8 mouse cellular contexts compared by ENCODE assay signal in genomic region chr9:59679678-59680533, GRCm38 (mm10). TPM values are rescaled to one million over a fixed set of nuclear protein-coding genes. Genes with fewer than 3 reads are reported as not detected.
DNase-seq lines count a peak whose midpoint lies in the region; ATAC-seq and TF ChIP-seq lines count a peak whose summit lies in the region.

TSS of gene Gramd2 (plus strand) at chr9:59680144.

- no peaks in the 10 kb centered on the region for H3K27me3 ChIP-seq in hindbrain, postnatal 0 days (ENCODE audit: insufficient read depth, low read length)

- peak within 1 kb of the TSS; percentile 61 for H3K9ac ChIP-seq in hindbrain, postnatal 0 days (replicated peaks; ENCODE audit: low read length)

- H3K4me1 ChIP-seq in hindbrain, postnatal 0 days (ENCODE audit: insufficient read depth, low read length), result peaks cover 4% of the 10 kb centered on the region; the same call in 1 of the 2 replicates

- DNase-seq in adrenal gland, adult 18-20 months (ENCODE audit: low spot score in 2 of 2), result peak; percentile 69 to 75
- DNase-seq in cerebellum, postnatal 25 days, result peak; percentile 87 to 93
- DNase-seq in gastrocnemius, adult 2 months, result peak; percentile 90
- peak; percentile 90 for DNase-seq in hindbrain, postnatal 0 days (ENCODE audit: low spot score)
- peak; percentile 76 to 77 for DNase-seq in left cerebral cortex, postnatal 36 days (ENCODE audit: low spot score in 2 of 2)
- peak; percentile 81 for DNase-seq in right cerebral cortex, postnatal 25 days
- no peak for DNase-seq in natural killer cell, adult 2 months (ENCODE audit: low spot score in 2 of 2)

- H3K4me3 ChIP-seq in gastrocnemius, adult 2 months, result peak within 1 kb of the TSS; percentile 65
- H3K4me3 ChIP-seq in hindbrain, postnatal 0 days (ENCODE audit: low read length), result peak within 1 kb of the TSS; percentile 59

- peak within 1 kb of the TSS; percentile 17; the same call in 1 of the 2 replicates for H3K27ac ChIP-seq in gastrocnemius, adult 2 months
- peak within 1 kb of the TSS; percentile 27; the same call in 1 of the 2 replicates for H3K27ac ChIP-seq in hindbrain, postnatal 0 days

- 2% methylated on average over 46 of the region's 47 CpGs for WGBS in hindbrain, postnatal 0 days

- H3K9me3 ChIP-seq in hindbrain, postnatal 0 days (ENCODE audit: low read length), result no peaks in the 10 kb centered on the region

- no peak for TF ChIP-seq CTCF in gastrocnemius, adult 2 months (IDR thresholded peaks at IDR 0.05)
- TF ChIP-seq CTCF in hindbrain, postnatal 0 days (IDR thresholded peaks at IDR 0.05; ENCODE audit: low read depth), result no peak

- peaks cover 33% of the 10 kb centered on the region for H3K36me3 ChIP-seq in hindbrain, postnatal 0 days (ENCODE audit: insufficient read depth, low read length)

- H3K4me2 ChIP-seq in hindbrain, postnatal 0 days (ENCODE audit: low read depth, low read length), result peak within 1 kb of the TSS; percentile 91

- intact Hi-C loops in gastrocnemius, adult 2 months (cut with DNase I), result no loop called here
- intact Hi-C loops in left cerebral cortex, postnatal 36 days (cut with DNase I), result no loop called here

- peak; percentile 92 for ATAC-seq in hindbrain, postnatal 0 days
- peak; percentile 80 for ATAC-seq in megakaryocyte-erythroid progenitor cell, adult 5-6 weeks (replicated peaks; ENCODE audit: low FRiP score, low TSS enrichment, poor library complexity, severe bottlenecking)

RNA-seq across cellular contexts. Expression of gene Gramd2, which starts in this region (rescaled TPM):
- under 1 TPM; 0.13 to 0.64 TPM for total RNA-seq in adrenal gland, adult 18-20 months (2021)
- under 1 TPM; 0.11 to 0.13 TPM for total RNA-seq in gastrocnemius, adult 2 months (2021)
- 5.0 and 11.2 TPM in 2 replicates for total RNA-seq in hindbrain, postnatal 0 days (2014; rRNA removed)
- polyA plus RNA-seq in hindbrain, postnatal 0 days (2015; fragmentation: Nextera tagmentation; extraction: Ambion mirVana), result 2.9 and 4.0 TPM in 2 replicates
- total RNA-seq in left cerebral cortex, postnatal 36 days (2021), result 10 to 100 TPM; 10.4 to 10.8 TPM
- total RNA-seq in megakaryocyte-erythroid progenitor cell, adult 5-6 weeks (2014; fragmentation: Nextera tagmentation), result not detected in 2 replicates
- total RNA-seq in megakaryocyte-erythroid progenitor cell, adult 5-6 weeks (2017), result not detected in 2 replicates

Comparison
In these comparisons a context has a peak if more than half of its experiments do, and no peak if none do; other contexts are left out.
1. Peak in DNase-seq in adrenal gland, adult 18-20 months; RNA of the gene not detected or under 1 TPM.
2. Peak in DNase-seq, H3K4me3 ChIP-seq and H3K27ac ChIP-seq in gastrocnemius, adult 2 months; RNA of the gene not detected or under 1 TPM.
3. Peak in ATAC-seq in megakaryocyte-erythroid progenitor cell, adult 5-6 weeks; RNA of the gene not detected or under 1 TPM.
4. DNase-seq: peak in cerebellum, postnatal 25 days (2 of 2), hindbrain, postnatal 0 days (single experiment), left cerebral cortex, postnatal 36 days (2 of 2) and right cerebral cortex, postnatal 25 days (single experiment); none in natural killer cell, adult 2 months (0 of 2).